Mouse (Mus musculus): Measurements from ENCODE around the gene Rab3d. TPM values are rescaled to one million over a fixed set of nuclear protein-coding genes. Genes with fewer than 3 reads are reported as not detected.

The Rab3d gene
- polyA plus RNA-seq, 1 experiment = 0.07 TPM

DNA sequence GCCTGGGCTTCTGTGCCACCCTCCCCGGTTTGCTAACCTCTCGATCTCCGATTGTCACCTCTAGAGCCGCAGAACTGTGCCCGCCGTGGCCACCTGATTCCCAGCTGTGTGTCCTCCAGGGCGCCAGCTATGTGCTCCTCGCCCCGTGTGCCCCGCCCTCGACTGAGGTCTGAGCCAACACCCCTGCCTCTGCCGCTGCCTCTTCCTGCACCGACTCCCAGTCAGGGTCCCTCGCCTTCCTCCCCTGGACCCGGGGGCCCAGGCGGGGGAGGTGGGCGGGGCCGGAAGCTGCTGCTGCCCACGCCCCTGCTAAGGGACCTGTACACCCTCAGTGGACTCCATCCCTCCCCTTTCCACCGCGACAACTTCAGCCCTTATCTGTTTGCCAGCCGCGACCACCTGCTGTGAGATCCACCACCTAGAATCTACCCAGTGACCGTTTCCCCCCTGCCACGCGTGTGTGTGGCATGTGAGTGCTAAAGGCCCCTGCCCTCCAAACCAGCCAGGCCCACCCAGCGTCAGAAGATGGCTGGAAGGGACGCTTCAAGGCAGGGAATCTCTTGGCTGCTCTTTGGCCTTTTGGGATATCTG lies 29.6 kb upstream of the Rab3d start:
- H3K27me3 ChIP-seq (ENCODE audit: control insufficient read depth) = peaks cover 38% of the 10 kb centered on the region

GRCm38 (mm10) chr9:21944267-21944666 lies 26.3 kb upstream of the Rab3d start:
- no peak for TF ChIP-seq TAL1 (IDR thresholded peaks at IDR 0.05; ENCODE audit: low read length)
- TF ChIP-seq GATA1 (IDR thresholded peaks at IDR 0.05; ENCODE audit: low read length) = no peak
- Histone ChIP-seq H3K27me3 (ENCODE audit: control insufficient read depth) (peaks cover 38% of the 10 kb centered on the region), H3K36me3 (ENCODE audit: control insufficient read depth) (no peaks in the 10 kb centered on the region), H3K4me3 (replicated peaks) (no peak overlapping the region), H3K4me1 (ENCODE audit: control insufficient read depth) (peaks cover 16% of the 10 kb centered on the region), H3K9me3 (ENCODE audit: control insufficient read depth, low read length) (peaks cover 8% of the 10 kb centered on the region)

More for the DNA sequence above, 29.6 kb upstream of the Rab3d start:
- Histone ChIP-seq H3K4me1 (ENCODE audit: control insufficient read depth) (peaks cover 16% of the 10 kb centered on the region), H3K4me3 (replicated peaks) (no peak overlapping the region), H3K36me3 (ENCODE audit: control insufficient read depth) (no peaks in the 10 kb centered on the region), H3K9me3 (ENCODE audit: control insufficient read depth, low read length) (peaks cover 10% of the 10 kb centered on the region)
- TF ChIP-seq GATA1 (IDR thresholded peaks at IDR 0.05; ENCODE audit: low read length) = no peak
- TF ChIP-seq TAL1 (IDR thresholded peaks at IDR 0.05; ENCODE audit: low read length) = no peak

- H3K4me3 ChIP-seq (replicated peaks) = no peak overlapping the region
- no peak for TF ChIP-seq GATA1 (IDR thresholded peaks at IDR 0.05; ENCODE audit: low read length)
- no peak for TF ChIP-seq TAL1 (IDR thresholded peaks at IDR 0.05; ENCODE audit: low read length)
- peaks cover 32% of the 10 kb centered on the region for H3K27me3 ChIP-seq (ENCODE audit: control insufficient read depth)
Observed at GRCm38 (mm10) chr9:21943638-21944037, 25.6 kb upstream of the Rab3d start.

DNA sequence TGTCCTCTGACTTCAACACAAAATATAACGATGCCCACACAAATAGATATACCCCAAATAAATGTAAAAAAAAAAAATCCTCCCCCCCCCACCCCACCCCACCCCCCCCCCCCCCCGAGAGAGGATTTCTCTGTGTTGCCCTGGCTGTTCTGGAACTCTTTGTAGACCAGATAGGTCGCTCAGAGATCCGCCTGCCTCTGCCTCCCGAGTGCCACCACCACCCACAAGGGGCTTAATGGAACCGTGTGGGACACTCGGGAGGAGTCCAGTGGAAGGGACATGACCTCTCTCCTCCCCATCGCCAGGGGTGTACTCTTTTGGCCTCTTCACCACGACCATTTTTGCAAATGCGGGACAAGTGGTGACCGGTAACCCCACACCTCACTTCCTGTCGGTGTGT lies 25.1 kb upstream of the Rab3d start:
- Histone ChIP-seq H3K4me1 (ENCODE audit: control insufficient read depth) (peaks cover 16% of the 10 kb centered on the region), H3K27me3 (ENCODE audit: control insufficient read depth) (peaks cover 26% of the 10 kb centered on the region), H3K4me3 (replicated peaks) (no peak overlapping the region), H3K9me3 (ENCODE audit: control insufficient read depth, low read length) (peaks cover 8% of the 10 kb centered on the region), H3K36me3 (ENCODE audit: control insufficient read depth) (no peaks in the 10 kb centered on the region)
- no peak for TF ChIP-seq GATA1 (IDR thresholded peaks at IDR 0.05; ENCODE audit: low read length)
- no peak for TF ChIP-seq TAL1 (IDR thresholded peaks at IDR 0.05; ENCODE audit: low read length)

More at GRCm38 (mm10) chr9:21943638-21944037, 25.6 kb upstream of the Rab3d start:
- Histone ChIP-seq H3K4me1 (ENCODE audit: control insufficient read depth) (peaks cover 16% of the 10 kb centered on the region), H3K36me3 (ENCODE audit: control insufficient read depth) (no peaks in the 10 kb centered on the region), H3K9me3 (ENCODE audit: control insufficient read depth, low read length) (peaks cover 8% of the 10 kb centered on the region)

DNA sequence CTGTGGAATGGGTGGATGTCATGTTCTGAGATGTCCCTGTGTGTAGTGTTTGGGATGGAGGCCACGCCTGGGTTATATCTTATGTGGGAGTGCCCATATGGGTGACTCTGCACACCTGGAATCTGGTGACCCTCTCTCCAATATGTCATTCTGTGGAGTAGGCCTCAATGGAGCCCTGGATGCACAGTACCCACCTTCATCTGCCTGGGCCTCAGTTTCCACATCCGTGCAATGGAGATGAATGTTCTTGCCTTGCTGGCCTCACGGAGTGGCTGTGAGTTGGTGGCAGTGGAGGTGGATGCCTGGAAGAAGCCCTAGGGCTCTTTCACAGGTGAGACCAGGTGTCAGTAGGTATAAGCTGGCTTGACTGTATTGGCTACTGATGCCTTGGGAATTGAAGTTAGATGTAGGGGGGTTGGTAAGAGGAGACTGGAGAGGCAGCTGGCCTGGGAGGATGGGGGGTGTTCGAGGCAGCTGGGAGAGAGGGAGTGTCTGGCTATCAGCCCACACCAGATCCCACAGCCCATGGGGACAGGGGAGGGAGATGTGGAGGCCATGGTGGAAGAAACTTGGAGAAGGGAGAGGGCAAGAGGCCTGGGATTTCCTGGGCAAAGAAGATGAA lies 20.4 kb upstream of the Rab3d start:
- Histone ChIP-seq H3K9me3 (ENCODE audit: control insufficient read depth, low read length) (peaks cover 3% of the 10 kb centered on the region), H3K4me1 (ENCODE audit: control insufficient read depth) (peaks cover 14% of the 10 kb centered on the region), H3K36me3 (ENCODE audit: control insufficient read depth) (no peaks in the 10 kb centered on the region), H3K4me3 (replicated peaks) (no peak overlapping the region), H3K27me3 (ENCODE audit: control insufficient read depth) (peaks cover 26% of the 10 kb centered on the region)
- TF ChIP-seq GATA1 (IDR thresholded peaks at IDR 0.05; ENCODE audit: low read length) = no peak
- no peak for TF ChIP-seq TAL1 (IDR thresholded peaks at IDR 0.05; ENCODE audit: low read length)

GRCm38 (mm10) chr9:21937711-21938175 lies 19.8 kb upstream of the Rab3d start:
- H3K4me3 ChIP-seq (replicated peaks) = no peak overlapping the region
- peaks cover 19% of the 10 kb centered on the region for H3K4me1 ChIP-seq (ENCODE audit: control insufficient read depth)
- no peak for TF ChIP-seq TAL1 (IDR thresholded peaks at IDR 0.05; ENCODE audit: low read length)
- no peak for TF ChIP-seq GATA1 (IDR thresholded peaks at IDR 0.05; ENCODE audit: low read length)
- peaks cover 25% of the 10 kb centered on the region for H3K27me3 ChIP-seq (ENCODE audit: control insufficient read depth)
- no peaks in the 10 kb centered on the region for H3K9me3 ChIP-seq (ENCODE audit: control insufficient read depth, low read length)
- no peaks in the 10 kb centered on the region for H3K36me3 ChIP-seq (ENCODE audit: control insufficient read depth)

DNA sequence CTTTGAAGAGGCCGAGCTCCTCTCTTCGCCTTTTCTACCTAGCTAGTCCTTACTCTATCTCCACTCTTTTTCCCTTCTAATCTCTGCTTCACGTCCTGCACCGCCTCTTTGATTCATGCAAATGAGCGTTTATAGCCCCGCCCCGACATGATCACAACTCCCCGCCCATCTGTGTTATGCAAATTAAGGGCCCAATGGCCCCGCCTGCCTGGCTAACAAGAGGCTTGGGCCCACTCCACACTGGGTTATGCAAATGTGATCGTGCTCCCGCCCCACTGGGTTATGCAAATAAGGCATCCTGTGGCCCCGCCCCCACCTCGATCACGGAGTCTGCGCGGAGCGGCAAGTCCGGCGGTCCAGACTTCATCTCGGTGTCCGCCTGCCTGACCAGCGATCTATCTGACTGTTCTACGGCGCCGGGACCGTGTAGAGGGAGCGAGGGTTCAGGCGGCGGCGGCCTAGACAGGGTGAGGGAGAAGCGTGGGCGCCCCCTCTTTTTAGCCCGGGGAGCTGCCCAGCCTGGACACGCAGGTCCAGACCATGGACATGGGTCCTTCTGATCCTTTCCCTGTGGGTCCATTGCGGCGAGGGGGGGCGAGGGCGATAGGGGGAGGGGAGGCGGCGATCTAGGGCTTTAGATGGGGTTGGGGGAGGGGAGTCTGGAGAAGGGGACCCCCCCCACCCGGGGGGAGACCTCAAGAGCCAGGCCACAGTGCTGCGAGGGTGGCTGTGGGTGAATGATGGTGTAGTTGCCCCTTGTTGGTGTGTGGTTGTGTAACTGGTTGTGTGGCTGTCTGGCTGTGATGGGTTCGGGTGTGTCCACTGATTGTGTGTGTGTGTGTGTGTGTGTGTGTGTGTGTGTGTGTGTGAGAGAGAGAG lies 18.9 kb upstream of the Rab3d start, which contains the start of gene Plppr2:
Gene Plppr2 (plus strand): TSS at position 342 of the 879 bp plus-strand sequence.
- H3K9me3 ChIP-seq (ENCODE audit: control insufficient read depth, low read length) = no peaks in the 10 kb centered on the region
- peak within 1 kb of the TSS; percentile 52 for H3K4me3 ChIP-seq (replicated peaks)
- peaks cover 22% of the 10 kb centered on the region for H3K4me1 ChIP-seq (ENCODE audit: control insufficient read depth)
- no peaks in the 10 kb centered on the region for H3K36me3 ChIP-seq (ENCODE audit: control insufficient read depth)
- TF ChIP-seq GATA1 (IDR thresholded peaks at IDR 0.05; ENCODE audit: low read length) (no peak), TAL1 (IDR thresholded peaks at IDR 0.05; ENCODE audit: low read length) (no peak)
- H3K27me3 ChIP-seq (ENCODE audit: control insufficient read depth) = peaks cover 25% of the 10 kb centered on the region

DNA sequence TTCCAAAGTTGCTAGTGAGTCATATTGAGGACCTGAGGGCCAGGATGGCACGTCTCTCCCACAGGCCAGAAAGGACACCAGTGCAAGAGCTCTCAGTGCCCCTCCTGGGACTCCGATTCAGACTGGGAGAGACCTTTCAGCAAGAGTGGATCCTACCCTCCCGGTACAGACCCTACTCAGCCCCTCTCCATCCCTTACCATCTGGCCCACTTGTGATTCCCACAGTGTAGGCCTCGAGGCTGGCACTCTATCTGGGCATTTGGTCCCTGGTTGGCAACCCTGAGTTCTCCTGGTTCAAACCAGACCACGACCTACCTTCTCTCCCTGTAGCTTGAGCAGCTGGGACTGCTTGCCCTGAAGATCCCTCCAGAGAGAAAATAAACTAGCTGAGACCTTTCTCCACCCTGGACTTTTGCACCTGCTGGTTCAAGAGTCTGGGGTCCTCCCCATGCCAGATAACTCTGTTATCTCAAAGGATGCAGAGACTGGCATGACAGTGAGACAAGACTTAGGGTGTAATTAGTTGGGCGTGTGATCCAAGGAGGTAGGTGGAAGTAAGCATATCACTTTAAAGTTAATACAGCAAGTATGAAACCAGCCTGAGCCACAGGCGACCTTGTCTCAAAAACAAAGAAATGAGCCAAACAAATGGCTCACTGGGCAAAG lies 17.6 kb upstream of the Rab3d start:
- Histone ChIP-seq H3K9me3 (ENCODE audit: control insufficient read depth, low read length) (no peaks in the 10 kb centered on the region), H3K27me3 (ENCODE audit: control insufficient read depth) (peaks cover 25% of the 10 kb centered on the region), H3K36me3 (ENCODE audit: control insufficient read depth) (no peaks in the 10 kb centered on the region), H3K4me3 (replicated peaks) (no peak overlapping the region), H3K4me1 (ENCODE audit: control insufficient read depth) (peaks cover 22% of the 10 kb centered on the region)
- TF ChIP-seq GATA1 (IDR thresholded peaks at IDR 0.05; ENCODE audit: low read length) (no peak), TAL1 (IDR thresholded peaks at IDR 0.05; ENCODE audit: low read length) (no peak)
